Mouse (Mus musculus) lung, embryonic 16.5 days (tissue): ENCODE data around the gene Inf2. TPM values are rescaled to one million over a fixed set of nuclear protein-coding genes. Genes with fewer than 3 reads are reported as not detected.

Source experiments
- ATAC-seq: fragments of 200-750 bp; cut with Nextera tagmentation; 2 replicates; pipeline ENCODE4 v1.8.0; 2017; ENCODE audit warnings: low read depth, mild to moderate bottlenecking, moderate library complexity
- H3K27ac ChIP-seq: fragments of 300-500 bp; sonication (generic); 2 replicates; pipeline ENCODE4 v1.5.1; 2014; ENCODE audit warnings: mild to moderate bottlenecking, control low read depth, low read length
- H3K27me3 ChIP-seq: fragments of 300-500 bp; sonication (generic); 2 replicates; pipeline ENCODE4 v1.6.1; 2014; ENCODE audit warnings: low read depth, low read length, mixed read lengths; ENCODE audit not compliant: control insufficient read depth, insufficient read depth
- H3K36me3 ChIP-seq: fragments of 300-500 bp; sonication (generic); 2 replicates; pipeline ENCODE4 v1.6.1; 2014; ENCODE audit warnings: low read length; ENCODE audit not compliant: control insufficient read depth, insufficient read depth
- H3K4me1 ChIP-seq: fragments of 300-500 bp; sonication (generic); replicated peaks from 2 replicates; pipeline ENCODE4 v1.6.1; 2014; ENCODE audit warnings: low read length, mixed read lengths; ENCODE audit not compliant: control insufficient read depth, insufficient read depth
- H3K4me2 ChIP-seq: fragments of 300-500 bp; sonication (generic); 2 replicates; pipeline ENCODE4 v1.6.1; 2014; ENCODE audit warnings: low read depth, low read length, control low read depth
- H3K4me3 ChIP-seq: fragments of 300-500 bp; sonication (generic); 2 replicates; pipeline ENCODE4 v1.5.1; 2014; ENCODE audit warnings: mild to moderate bottlenecking, low read length, control low read depth
- H3K9ac ChIP-seq: fragments of 300-500 bp; sonication (generic); 2 replicates; pipeline ENCODE4 v1.6.1; 2014; ENCODE audit warnings: low read length, control low read depth
- H3K9me3 ChIP-seq: fragments of 300-500 bp; sonication (generic); 2 replicates; pipeline ENCODE4 v1.6.1; 2016; ENCODE audit warnings: low read length; ENCODE audit not compliant: control insufficient read depth
- WGBS: fragments of 180-500 bp; shearing (Covaris S2); extraction: QIAGEN DNeasy Blood & Tissue Kit; methylation state at CpG from one replicate; pipeline ENCODE4 v1.1.7; 2014; 5-methylcytosine and 5-hydroxymethylcytosine counted together
- polyA plus RNA-seq: library from polyadenylated mRNA; unstranded; fragments of >200 nt; fragmentation: Nextera tagmentation; extraction: Ambion mirVana; gene quantifications from 2 replicates; pipeline ENCODE4 v1.2.1, GENCODE M21; 2015

The Inf2 gene
- polyA plus RNA-seq, 1 experiment from 2014 or later = 3.5 TPM

DNA sequence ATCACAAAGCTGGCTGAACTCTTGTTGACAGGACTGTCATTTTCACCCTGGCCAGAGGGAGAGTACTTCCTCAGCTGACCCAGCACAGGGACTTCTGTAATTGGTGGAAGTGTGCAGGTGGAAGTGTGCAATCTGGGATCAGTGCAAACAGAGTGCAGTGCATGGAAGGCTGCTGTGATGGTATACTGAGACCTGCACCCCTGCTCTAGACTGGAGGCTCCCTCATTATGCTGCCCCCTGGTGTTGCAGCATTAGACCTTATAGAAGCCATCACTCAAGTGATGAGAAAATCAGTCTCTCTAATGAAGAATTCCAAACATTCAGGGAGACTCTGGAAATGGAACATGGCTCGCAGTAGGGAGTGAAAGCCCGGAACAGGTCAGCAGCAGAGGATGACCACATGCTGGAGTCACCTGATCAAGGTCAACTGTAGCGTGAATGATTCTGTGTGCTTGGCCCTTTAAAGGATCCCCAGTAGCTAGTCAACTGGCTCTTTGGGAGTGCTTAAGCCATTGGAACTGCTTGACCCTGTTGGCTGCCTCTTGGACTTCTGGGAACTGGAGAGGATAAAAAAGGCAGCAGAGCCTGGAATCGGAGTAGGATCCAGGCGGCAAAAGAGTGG, 28.3 kb upstream of the Inf2 start:
- H3K36me3 ChIP-seq = no peaks in the 10 kb centered on the region
- H3K4me2 ChIP-seq = no peak overlapping the region
- H3K27me3 ChIP-seq = no peaks in the 10 kb centered on the region
- no peak overlapping the region for H3K27ac ChIP-seq
- no peaks in the 10 kb centered on the region for H3K4me1 ChIP-seq
- ATAC-seq = no peak
- 50% methylated on average over 5 of the region's 5 CpGs for WGBS
- no peaks in the 10 kb centered on the region for H3K9me3 ChIP-seq
- H3K4me3 ChIP-seq = no peak overlapping the region
- no peak overlapping the region for H3K9ac ChIP-seq

DNA sequence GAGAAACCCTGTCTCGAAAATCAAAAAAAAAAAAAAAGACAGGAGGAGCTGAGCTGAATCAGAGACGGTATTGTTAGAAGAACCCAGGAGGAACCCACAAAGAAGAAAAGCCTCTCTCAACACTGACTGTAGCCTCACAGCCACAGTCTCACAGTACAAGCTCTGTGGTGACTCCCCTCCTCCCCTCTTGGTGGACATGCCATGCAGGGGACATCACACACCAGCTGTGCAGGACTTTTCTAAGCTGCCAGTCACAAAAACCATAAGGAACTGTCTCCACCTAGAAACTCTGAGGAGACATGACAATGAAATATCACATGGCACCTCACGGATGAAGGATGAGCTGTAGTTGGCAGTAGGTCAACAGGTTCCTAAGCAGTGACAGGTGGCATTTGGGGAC, 27.4 kb upstream of the Inf2 start:
- no peak for ATAC-seq
- Histone ChIP-seq H3K4me2 (no peak overlapping the region), H3K4me3 (no peak overlapping the region), H3K9ac (no peak overlapping the region), H3K9me3 (no peaks in the 10 kb centered on the region), H3K27ac (no peak overlapping the region), H3K36me3 (no peaks in the 10 kb centered on the region), H3K4me1 (no peaks in the 10 kb centered on the region), H3K27me3 (no peaks in the 10 kb centered on the region)
- WGBS = 65% methylated on average over 3 of the region's 3 CpGs

DNA sequence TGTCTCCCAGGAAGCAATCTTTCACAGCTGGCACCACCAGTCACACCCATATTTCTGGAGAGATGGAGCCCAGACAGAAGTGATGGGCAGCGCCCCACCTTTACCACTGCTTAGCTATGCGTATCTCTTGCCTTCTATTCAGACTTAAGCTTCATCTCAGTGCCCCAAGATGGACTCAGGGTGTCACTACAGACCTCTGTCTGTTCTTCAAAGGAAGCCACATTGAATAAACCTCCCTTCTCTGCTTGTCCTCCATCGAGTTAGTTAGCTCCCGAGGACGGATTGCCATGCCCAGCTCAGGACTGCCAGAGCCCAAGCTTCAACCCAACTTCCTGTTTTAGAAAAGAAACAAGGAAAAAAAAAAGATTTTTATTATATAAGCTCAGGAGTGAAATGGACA, 26.1 kb upstream of the Inf2 start:
- no peak for ATAC-seq
- 63% methylated on average over 5 of the region's 5 CpGs for WGBS
- no peaks in the 10 kb centered on the region for H3K9me3 ChIP-seq
- no peak overlapping the region for H3K27ac ChIP-seq
- H3K4me1 ChIP-seq = no peaks in the 10 kb centered on the region
- no peak overlapping the region for H3K4me3 ChIP-seq
- H3K9ac ChIP-seq = no peak overlapping the region
- no peaks in the 10 kb centered on the region for H3K36me3 ChIP-seq
- no peaks in the 10 kb centered on the region for H3K27me3 ChIP-seq
- H3K4me2 ChIP-seq = no peak overlapping the region

DNA sequence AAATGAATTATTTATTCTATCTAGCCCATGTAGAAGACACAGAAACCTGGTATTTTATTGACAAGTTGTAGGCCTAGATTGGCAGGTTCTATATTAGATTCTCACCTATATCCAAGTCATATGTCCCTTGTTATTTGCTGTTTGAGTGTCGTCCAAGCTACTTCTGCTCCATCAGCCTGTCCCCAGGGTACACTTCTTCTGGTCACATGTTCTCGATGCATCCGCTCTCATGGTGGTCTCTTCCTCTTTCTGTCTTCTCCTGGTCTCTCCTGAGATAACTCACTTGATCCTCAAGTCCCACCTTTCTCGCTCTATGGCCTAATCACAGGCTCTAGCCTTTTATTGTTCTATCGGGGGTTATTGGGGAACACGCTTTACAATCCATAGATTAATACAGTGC, 25.6 kb upstream of the Inf2 start:
- 87% methylated on average over 6 of the region's 6 CpGs for WGBS
- H3K27ac ChIP-seq = no peak overlapping the region

DNA sequence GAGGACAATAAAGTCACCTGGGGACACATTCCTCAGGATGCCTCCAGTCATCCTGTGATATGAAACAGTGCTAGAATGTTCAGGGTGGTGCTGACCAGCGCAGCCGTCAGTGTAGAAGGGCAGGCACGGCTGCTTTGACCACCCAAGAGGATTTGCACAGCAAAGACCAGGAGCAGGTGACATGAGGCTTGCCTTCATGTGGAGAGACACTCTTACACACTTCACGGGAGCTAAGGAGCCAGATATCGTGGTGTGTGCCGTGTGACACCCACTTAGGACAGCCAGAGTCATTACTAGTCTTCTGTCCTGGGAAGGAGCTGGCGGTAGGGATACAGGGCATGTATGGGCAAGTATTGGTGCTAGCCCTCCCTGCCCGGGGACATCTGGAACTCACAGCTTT, 18.4 kb upstream of the Inf2 start:
- Histone ChIP-seq H3K9me3 (no peaks in the 10 kb centered on the region), H3K4me1 (no peaks in the 10 kb centered on the region), H3K4me2 (no peak overlapping the region), H3K9ac (no peak overlapping the region), H3K4me3 (no peak overlapping the region), H3K27me3 (no peaks in the 10 kb centered on the region), H3K27ac (no peak overlapping the region), H3K36me3 (no peaks in the 10 kb centered on the region)
- ATAC-seq = no peak
- WGBS = 62% methylated on average over 8 of the region's 8 CpGs

More for the DNA sequence above, 25.6 kb upstream of the Inf2 start:
- Histone ChIP-seq H3K9ac (no peak overlapping the region), H3K27me3 (no peaks in the 10 kb centered on the region), H3K4me3 (no peak overlapping the region), H3K36me3 (no peaks in the 10 kb centered on the region), H3K4me1 (no peaks in the 10 kb centered on the region), H3K4me2 (no peak overlapping the region), H3K9me3 (no peaks in the 10 kb centered on the region)
- ATAC-seq = no peak

DNA sequence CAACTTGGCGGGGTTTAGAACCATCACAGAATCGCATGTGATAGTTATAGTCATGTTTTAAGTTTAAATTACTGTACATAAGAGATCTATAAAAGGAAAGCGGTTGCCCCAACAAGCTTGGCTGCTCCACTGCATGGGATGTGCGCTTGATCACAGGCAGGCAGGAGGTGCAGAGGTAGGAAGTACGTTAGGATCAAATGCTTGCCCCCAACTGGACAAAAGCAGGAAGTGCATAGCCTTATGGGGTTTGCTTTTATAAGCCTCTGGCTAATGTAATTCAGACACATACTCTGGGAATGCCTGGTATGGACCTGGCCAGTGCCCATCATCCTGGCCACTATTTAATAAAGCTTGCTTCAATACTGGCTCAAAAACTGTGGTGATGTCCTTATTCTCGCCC, 17.5 kb upstream of the Inf2 start:
- no peak overlapping the region for H3K9ac ChIP-seq
- no peak for ATAC-seq
- no peaks in the 10 kb centered on the region for H3K9me3 ChIP-seq
- no peaks in the 10 kb centered on the region for H3K36me3 ChIP-seq
- no peak overlapping the region for H3K4me2 ChIP-seq
- H3K4me1 ChIP-seq = peaks cover 4% of the 10 kb centered on the region
- H3K27ac ChIP-seq = no peak overlapping the region
- no peaks in the 10 kb centered on the region for H3K27me3 ChIP-seq
- 61% methylated on average over 6 of the region's 6 CpGs for WGBS
- H3K4me3 ChIP-seq = no peak overlapping the region

DNA sequence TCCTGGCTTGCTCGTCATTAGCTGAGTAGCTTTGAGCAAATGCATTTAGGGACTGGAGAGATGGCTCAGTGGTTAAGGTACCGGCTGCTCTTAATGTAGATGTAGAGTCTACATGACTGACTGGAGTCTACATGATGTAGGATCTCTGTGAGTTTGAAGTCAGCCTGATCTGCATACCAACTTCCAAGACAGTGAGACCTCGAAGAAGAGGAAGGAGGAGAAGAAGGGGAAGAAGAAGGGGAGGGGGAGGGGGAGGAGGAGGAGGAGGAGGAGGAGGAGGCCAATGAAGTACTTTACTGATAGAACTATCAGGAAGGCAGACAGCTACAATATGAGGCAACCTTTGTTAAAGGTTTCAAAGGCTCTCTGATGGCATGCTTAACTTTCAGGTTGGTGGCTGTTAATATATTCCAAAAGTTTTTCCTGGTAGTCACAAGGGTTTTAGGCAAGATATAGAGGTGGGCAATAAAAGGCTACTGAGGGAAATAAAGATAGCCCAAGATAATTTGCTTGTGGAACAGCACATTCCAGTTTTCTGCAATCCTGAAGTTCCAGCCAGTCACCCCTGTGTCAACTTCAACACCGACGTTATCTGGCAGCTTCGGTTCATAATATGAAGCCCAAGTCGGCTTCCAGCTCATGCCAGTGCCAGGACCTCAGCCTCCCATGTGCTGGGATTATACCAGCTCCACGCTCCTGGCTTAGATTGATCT, 13.2 kb upstream of the Inf2 start:
- 53% methylated on average over 8 of the region's 8 CpGs for WGBS
- no peaks in the 10 kb centered on the region for H3K9me3 ChIP-seq
- no peak for ATAC-seq
- no peak overlapping the region for H3K4me3 ChIP-seq
- peaks cover 22% of the 10 kb centered on the region for H3K4me1 ChIP-seq
- H3K27ac ChIP-seq = no peak overlapping the region
- H3K4me2 ChIP-seq = no peak overlapping the region
- H3K9ac ChIP-seq = no peak overlapping the region; the same call in 1 of the 2 replicates
- no peaks in the 10 kb centered on the region for H3K27me3 ChIP-seq
- no peaks in the 10 kb centered on the region for H3K36me3 ChIP-seq

DNA sequence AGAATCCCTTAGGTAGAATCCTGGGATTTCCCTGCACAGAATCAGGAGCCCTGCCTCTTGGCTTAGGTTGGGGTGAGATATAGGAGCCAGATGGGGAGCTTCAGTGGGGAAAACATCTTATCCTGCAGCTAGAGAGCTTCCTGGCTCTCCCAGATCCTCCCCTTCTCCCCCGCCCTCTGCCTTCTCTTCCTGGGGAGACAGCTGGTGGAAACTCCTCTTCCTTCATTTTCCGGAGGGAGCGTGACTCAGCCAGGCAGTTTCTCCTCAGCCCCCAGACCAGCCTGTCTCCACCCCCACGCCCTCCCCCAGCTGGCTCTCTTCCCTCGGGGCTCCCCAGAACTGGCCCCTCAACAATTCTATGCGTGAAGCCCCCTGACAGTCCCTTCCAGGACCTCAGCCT, 12.2 kb upstream of the Inf2 start:
- ATAC-seq = peak; percentile 62
- H3K4me3 ChIP-seq = no peak overlapping the region
- H3K4me1 ChIP-seq = peaks cover 22% of the 10 kb centered on the region
- H3K9ac ChIP-seq = peak overlapping the region; percentile 57
- peak overlapping the region; percentile 92 for H3K27ac ChIP-seq
- no peaks in the 10 kb centered on the region for H3K9me3 ChIP-seq
- H3K36me3 ChIP-seq = no peaks in the 10 kb centered on the region
- peak overlapping the region; percentile 38 for H3K4me2 ChIP-seq
- H3K27me3 ChIP-seq = no peaks in the 10 kb centered on the region
- WGBS = 14% methylated on average over 6 of the region's 6 CpGs

DNA sequence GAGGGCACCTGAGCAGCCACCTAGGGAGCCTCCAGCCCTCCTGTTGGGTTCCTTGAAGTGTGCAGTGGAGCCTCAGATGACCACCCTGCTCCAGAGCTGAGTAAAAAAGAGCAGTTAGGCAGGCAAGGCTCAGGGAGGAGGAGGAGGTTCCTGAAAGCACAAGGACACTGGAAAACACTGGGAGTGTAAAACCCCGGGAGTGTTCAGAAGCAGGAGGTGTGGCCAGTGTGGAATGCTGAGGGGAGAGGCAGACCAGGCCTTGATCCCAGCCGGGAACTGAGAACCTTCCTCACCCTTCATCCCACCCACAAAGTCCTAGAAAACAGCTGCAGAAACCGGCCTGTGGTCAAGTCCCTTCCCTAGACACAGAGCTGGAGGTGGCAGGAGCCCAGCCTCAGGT, 11.8 kb upstream of the Inf2 start:
- ATAC-seq = peak; percentile 91
- Histone ChIP-seq H3K9me3 (no peaks in the 10 kb centered on the region), H3K27ac (peak overlapping the region; percentile 92), H3K36me3 (no peaks in the 10 kb centered on the region), H3K4me3 (no peak overlapping the region), H3K27me3 (no peaks in the 10 kb centered on the region), H3K4me1 (peaks cover 22% of the 10 kb centered on the region), H3K9ac (peak overlapping the region; percentile 57), H3K4me2 (peak overlapping the region; percentile 38)
- 6% methylated on average over 3 of the region's 3 CpGs for WGBS
